Mouse (Mus musculus): ENCODE results near the gene Blm. TPM values are rescaled to one million over a fixed set of nuclear protein-coding genes. Genes with fewer than 3 reads are reported as not detected.
A peak's percentile ranks its signal among the peaks of the same experiment; 100 is the strongest.

Gene Blm
- total and polyA plus RNA-seq, 2 experiments from 2014 or later = 4.5 to 6.4 TPM

- Histone ChIP-seq H3K4me2 (ENCODE audit: low read depth, low read length) (peak overlapping the region; percentile 12), H3K9me3 (replicated peaks; ENCODE audit: control insufficient read depth, low read length) (no peaks in the 10 kb centered on the region), H3K9ac (replicated peaks; ENCODE audit: low read depth, low read length) (0 out of 2 replicates have a peak overlapping the region, but pooled peaks have one; percentile 11), H3K27me3 (ENCODE audit: control insufficient read depth, insufficient read depth, low read length) (no peaks in the 10 kb centered on the region), H3K4me1 (ENCODE audit: control insufficient read depth, insufficient read depth) (peaks cover 31% of the 10 kb centered on the region), H3K4me3 (ENCODE audit: low read depth, low read length) (no peak overlapping the region), H3K27ac (ENCODE audit: low read depth) (peak overlapping the region; percentile 86), H3K36me3 (replicated peaks; ENCODE audit: control insufficient read depth, insufficient read depth, low read length) (no peaks in the 10 kb centered on the region)
- peak; percentile 47 for ATAC-seq (ENCODE audit: insufficient read depth, low read depth)
- DNase-seq (ENCODE audit: low spot score) = peak; percentile 40
- TF ChIP-seq CTCF (IDR thresholded peaks at IDR 0.05; ENCODE audit: low read depth) (no peak), EP300 (IDR thresholded peaks at IDR 0.05; ENCODE audit: low read depth) (no peak)
- 43% methylated on average over 22 of the region's 22 CpGs for WGBS
Observed at GRCm38 (mm10) chr7:80554180-80555021, 19.5 kb upstream of the Blm start.

- Histone ChIP-seq H3K9me3 (replicated peaks; ENCODE audit: control insufficient read depth, low read length) (no peaks in the 10 kb centered on the region), H3K36me3 (replicated peaks; ENCODE audit: control insufficient read depth, insufficient read depth, low read length) (no peaks in the 10 kb centered on the region), H3K4me3 (ENCODE audit: low read depth, low read length) (no peak overlapping the region), H3K4me1 (ENCODE audit: control insufficient read depth, insufficient read depth) (no peaks in the 10 kb centered on the region), H3K27ac (ENCODE audit: low read depth) (no peak overlapping the region), H3K27me3 (ENCODE audit: control insufficient read depth, insufficient read depth, low read length) (no peaks in the 10 kb centered on the region), H3K9ac (replicated peaks; ENCODE audit: low read depth, low read length) (no peak overlapping the region), H3K4me2 (ENCODE audit: low read depth, low read length) (no peak overlapping the region)
- ATAC-seq (ENCODE audit: insufficient read depth, low read depth) (no peak), DNase-seq (ENCODE audit: low spot score) (no peak)
- TF ChIP-seq EP300 (IDR thresholded peaks at IDR 0.05; ENCODE audit: low read depth) = no peak
- no peak for TF ChIP-seq CTCF (IDR thresholded peaks at IDR 0.05; ENCODE audit: low read depth)
- 77% methylated on average over 7 of the region's 7 CpGs for WGBS
Observed at GRCm38 (mm10) chr7:80548513-80549260, 13.8 kb upstream of the Blm start.

GRCm38 (mm10) chr7:80542139-80542831 lies 7.4 kb upstream of the Blm start:
- WGBS = 62% methylated on average over 7 of the region's 7 CpGs
- Histone ChIP-seq H3K27ac (ENCODE audit: low read depth) (no peak overlapping the region), H3K4me3 (ENCODE audit: low read depth, low read length) (no peak overlapping the region)

DNA sequence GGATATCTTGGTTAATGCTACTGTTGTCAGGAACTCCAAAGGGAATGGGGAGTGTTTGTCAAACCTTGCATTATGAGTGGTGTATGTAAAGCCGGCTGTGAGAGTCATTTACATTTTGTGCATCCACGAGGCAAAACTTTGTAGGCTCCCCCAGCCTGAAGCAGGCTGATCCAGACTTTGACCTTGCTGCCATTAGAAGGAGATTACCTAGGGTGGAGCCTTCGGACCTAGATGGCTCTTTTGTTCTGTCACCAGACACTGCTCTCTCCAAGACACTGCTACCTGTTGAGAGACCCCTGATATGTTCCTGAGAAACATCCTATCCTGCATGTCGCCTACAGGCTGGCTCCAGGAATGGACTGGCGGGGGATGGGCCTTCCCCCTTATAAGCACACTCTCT lies 4.7 kb upstream of the Blm start:
- DNase-seq (ENCODE audit: low spot score) (no peak), ATAC-seq (ENCODE audit: insufficient read depth, low read depth) (no peak)
- Histone ChIP-seq H3K9me3 (replicated peaks; ENCODE audit: control insufficient read depth, low read length) (no peaks in the 10 kb centered on the region), H3K4me2 (ENCODE audit: low read depth, low read length) (no peak overlapping the region), H3K9ac (replicated peaks; ENCODE audit: low read depth, low read length) (no peak overlapping the region), H3K4me3 (ENCODE audit: low read depth, low read length) (no peak overlapping the region), H3K27ac (ENCODE audit: low read depth) (no peak overlapping the region), H3K36me3 (replicated peaks; ENCODE audit: control insufficient read depth, insufficient read depth, low read length) (no peaks in the 10 kb centered on the region), H3K27me3 (ENCODE audit: control insufficient read depth, insufficient read depth, low read length) (no peaks in the 10 kb centered on the region), H3K4me1 (ENCODE audit: control insufficient read depth, insufficient read depth) (no peaks in the 10 kb centered on the region)
- no peak for TF ChIP-seq CTCF (IDR thresholded peaks at IDR 0.05; ENCODE audit: low read depth)
- no peak for TF ChIP-seq EP300 (IDR thresholded peaks at IDR 0.05; ENCODE audit: low read depth)
- WGBS = 54% methylated on average over 5 of the region's 5 CpGs

More at GRCm38 (mm10) chr7:80542139-80542831, 7.4 kb upstream of the Blm start:
- TF ChIP-seq CTCF (IDR thresholded peaks at IDR 0.05; ENCODE audit: low read depth) (no peak), EP300 (IDR thresholded peaks at IDR 0.05; ENCODE audit: low read depth) (no peak)
- Histone ChIP-seq H3K36me3 (replicated peaks; ENCODE audit: control insufficient read depth, insufficient read depth, low read length) (no peaks in the 10 kb centered on the region), H3K9me3 (replicated peaks; ENCODE audit: control insufficient read depth, low read length) (no peaks in the 10 kb centered on the region), H3K4me2 (ENCODE audit: low read depth, low read length) (no peak overlapping the region), H3K27me3 (ENCODE audit: control insufficient read depth, insufficient read depth, low read length) (no peaks in the 10 kb centered on the region), H3K4me1 (ENCODE audit: control insufficient read depth, insufficient read depth) (no peaks in the 10 kb centered on the region), H3K9ac (replicated peaks; ENCODE audit: low read depth, low read length) (no peak overlapping the region)
- ATAC-seq (ENCODE audit: insufficient read depth, low read depth) (no peak), DNase-seq (ENCODE audit: low spot score) (no peak)

DNA sequence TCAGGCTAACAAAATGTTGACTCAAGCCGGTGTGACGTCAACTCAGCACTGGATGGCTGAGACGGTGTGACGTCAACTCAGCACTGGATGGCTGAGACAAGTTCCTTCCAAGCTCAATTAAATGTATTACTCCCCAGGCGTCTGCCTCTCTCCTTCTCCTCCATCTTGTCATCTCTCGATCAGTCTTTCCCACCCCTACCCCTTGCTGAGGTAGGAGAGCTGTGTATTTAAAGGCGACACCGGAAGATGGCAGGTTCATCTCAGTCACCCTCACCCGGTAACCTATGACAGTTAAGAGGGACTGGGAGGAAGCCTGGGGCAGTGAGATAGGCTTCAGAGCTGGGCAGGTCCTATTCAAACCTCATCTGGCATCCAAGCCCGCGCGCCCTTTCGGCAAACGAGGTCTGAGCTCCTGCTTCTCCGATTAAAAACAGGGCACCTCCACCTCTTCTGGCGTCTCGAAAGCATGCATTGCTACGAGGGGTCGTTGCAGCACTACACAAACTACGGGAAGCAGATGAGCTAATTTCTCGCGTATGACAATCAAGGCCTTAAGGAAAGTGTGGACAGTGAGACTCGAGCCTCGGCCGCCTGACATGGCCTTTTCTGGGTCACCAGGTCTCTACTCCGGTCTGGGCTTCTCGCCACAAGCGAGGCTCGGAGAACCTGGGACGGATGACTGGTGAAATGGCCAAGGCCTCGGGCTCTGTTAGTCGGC lies 469 bp downstream of the Blm start:
- Histone ChIP-seq H3K27ac (ENCODE audit: low read depth) (peak overlapping the region; percentile 67), H3K27me3 (ENCODE audit: control insufficient read depth, insufficient read depth, low read length) (no peaks in the 10 kb centered on the region), H3K36me3 (replicated peaks; ENCODE audit: control insufficient read depth, insufficient read depth, low read length) (no peaks in the 10 kb centered on the region), H3K9ac (replicated peaks; ENCODE audit: low read depth, low read length) (peak overlapping the region; percentile 69), H3K4me3 (ENCODE audit: low read depth, low read length) (peak overlapping the region; percentile 69), H3K4me1 (ENCODE audit: control insufficient read depth, insufficient read depth) (peaks cover 7% of the 10 kb centered on the region; the same call in 1 of the 2 replicates), H3K9me3 (replicated peaks; ENCODE audit: control insufficient read depth, low read length) (no peaks in the 10 kb centered on the region), H3K4me2 (ENCODE audit: low read depth, low read length) (peak overlapping the region; percentile 88)
- peak; percentile 30 for ATAC-seq (ENCODE audit: insufficient read depth, low read depth)
- no peak for TF ChIP-seq CTCF (IDR thresholded peaks at IDR 0.05; ENCODE audit: low read depth)
- no peak for TF ChIP-seq EP300 (IDR thresholded peaks at IDR 0.05; ENCODE audit: low read depth)
- DNase-seq (ENCODE audit: low spot score) = no peak
- 1% methylated on average over 32 of the region's 32 CpGs for WGBS

Measured in heart, postnatal 0 days (tissue).